Mouse (Mus musculus) cortical plate, adult 2 months (tissue): Measurements from ENCODE around the gene Capn5.

Experiments used
- CTCF ChIP-seq: fragments of 200-500 bp; IDR thresholded peaks from 2 replicates; pipeline ENCODE4 v1.5.1; 2011; ENCODE audit warnings: mild to moderate bottlenecking, control low read depth, low read length; ENCODE audit not compliant: insufficient read depth; ENCODE audit errors: extremely low read depth
- POLR2A ChIP-seq: fragments of 200-500 bp; IDR thresholded peaks from 2 replicates; pipeline ENCODE4 v1.6.1; 2011; ENCODE audit warnings: mild to moderate bottlenecking, low read length, control low read depth; ENCODE audit not compliant: insufficient read depth; ENCODE audit errors: extremely low read depth

GRCm38 (mm10) chr7:98109771-98110170 lies 68.3 kb downstream of the Capn5 start:
- no peak for TF ChIP-seq POLR2A
- TF ChIP-seq CTCF: no peak
